Mouse (Mus musculus) kidney, postnatal 25 days (tissue): Measurements from ENCODE around the gene St6galnac3.

Experiments used
- DNase-seq, 2 experiments: peaks; one replicate each; pipeline ENCODE4 v3.0.0; 2021; ENCODE audit warnings: mixed read lengths in 2 of 2

The St6galnac3 gene

DNA sequence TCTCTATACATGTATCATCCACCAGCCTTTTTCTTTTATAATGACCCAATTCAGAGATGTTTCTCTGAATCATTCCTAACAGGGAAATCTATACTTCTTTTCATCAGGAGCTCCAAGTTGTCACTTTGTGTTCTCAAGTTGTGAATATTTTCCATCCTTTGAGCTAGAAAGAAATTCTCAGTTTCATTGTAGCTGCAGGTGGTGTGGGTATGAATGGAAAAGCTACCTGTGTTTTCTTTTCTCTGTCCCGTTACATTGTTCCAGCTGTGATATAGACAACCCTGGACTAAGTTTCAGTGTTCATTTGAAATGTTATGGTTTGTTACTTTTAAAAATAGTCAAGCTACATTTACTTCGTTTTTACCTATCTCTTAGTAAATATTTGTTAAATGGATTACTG, 534.2 kb downstream of the St6galnac3 start:
- no peak for DNase-seq

DNA sequence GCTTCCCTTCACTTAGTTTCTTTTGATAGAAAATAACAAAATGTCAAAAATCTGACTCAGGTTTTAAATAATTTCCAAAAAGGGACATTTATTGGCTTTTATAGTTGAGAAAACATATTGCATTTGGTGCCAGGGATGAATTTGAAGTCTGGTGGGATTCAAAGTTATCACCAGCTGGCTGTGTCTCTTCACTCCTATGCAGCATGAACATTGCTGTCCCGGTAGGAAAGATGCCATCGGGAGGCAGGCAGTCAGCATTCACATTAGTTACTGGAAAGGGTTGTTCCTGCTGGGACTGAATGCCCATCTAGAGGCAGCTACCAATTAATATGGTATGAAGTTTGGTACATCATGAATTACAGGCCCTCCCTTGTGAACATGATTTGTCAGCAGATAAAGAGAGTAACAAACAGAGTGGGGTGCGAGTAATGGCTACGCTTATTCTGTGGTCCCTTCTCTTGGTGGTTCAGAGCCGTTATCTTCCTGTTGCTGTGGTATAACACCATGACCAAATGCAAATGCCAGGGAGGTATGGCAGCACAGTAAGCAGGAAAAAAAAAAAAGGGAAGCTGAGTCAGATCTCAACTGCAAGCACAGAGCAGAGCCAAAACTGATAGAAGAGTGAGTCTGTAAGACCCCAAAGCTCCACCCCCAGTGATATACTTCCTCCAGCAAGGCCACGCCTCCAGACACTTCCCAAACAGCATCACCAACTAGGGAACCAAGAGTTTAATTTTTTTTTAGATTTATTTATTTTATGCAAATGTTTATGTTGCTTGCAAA, 535.1 kb downstream of the St6galnac3 start:
- no peak for DNase-seq

DNA sequence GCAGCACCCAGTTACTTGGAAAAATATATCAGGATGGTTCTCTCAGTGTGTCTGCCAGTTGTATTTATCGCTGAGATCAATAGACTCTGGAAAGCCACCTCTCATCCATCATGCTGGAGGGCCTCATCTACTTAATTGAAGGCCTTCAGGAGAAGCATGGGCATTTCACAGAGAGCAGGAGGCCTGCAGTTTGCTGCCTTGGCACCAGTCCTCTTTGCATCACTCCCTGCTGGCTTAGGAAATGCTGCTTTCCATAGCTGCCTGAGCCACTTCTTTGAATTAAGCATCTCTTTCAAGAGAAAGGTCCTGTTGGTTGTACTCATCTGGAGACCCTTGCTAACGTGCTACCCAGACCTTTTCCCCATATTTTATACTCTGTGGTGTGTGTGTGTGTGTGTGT, 536.8 kb downstream of the St6galnac3 start:
- no peak for DNase-seq

DNA sequence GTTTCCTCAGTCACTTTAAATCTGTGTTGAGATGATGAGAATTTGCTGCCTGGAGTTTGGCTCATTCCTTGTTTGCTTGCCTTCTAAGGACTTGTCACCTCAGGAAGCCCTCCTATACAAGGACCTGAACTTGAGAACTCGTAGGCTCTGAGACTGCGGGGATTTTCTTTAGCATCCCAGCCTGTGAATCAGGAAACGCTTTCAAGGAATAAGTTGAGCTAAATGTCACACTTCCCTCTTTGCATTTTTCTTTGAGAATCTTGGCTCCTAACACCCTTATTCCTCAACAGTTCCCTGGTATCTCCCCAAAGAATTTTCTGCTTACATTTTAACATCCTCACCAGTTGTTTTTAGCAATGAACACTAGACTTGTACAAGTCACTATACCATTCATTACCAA, 539.9 kb downstream of the St6galnac3 start:
- no peak for DNase-seq

DNA sequence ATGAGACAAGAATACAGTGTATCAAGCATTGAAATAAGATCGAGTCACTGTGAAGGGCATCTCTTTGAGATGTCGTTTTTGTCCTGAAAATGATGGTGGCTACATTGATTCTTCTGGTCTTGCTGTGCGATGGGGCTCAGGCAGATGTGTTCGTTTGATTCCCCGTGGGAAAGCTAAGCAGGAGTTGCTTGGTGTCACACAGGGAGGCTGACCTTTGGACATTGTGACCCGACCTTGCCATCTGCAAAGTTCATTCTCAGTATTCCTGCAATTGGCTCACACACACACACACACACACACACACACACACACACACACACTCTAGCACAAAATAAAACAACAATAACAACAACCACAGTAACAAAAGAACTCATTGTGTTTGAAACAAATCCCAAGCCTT, 543.7 kb downstream of the St6galnac3 start:
- no peak for DNase-seq

DNA sequence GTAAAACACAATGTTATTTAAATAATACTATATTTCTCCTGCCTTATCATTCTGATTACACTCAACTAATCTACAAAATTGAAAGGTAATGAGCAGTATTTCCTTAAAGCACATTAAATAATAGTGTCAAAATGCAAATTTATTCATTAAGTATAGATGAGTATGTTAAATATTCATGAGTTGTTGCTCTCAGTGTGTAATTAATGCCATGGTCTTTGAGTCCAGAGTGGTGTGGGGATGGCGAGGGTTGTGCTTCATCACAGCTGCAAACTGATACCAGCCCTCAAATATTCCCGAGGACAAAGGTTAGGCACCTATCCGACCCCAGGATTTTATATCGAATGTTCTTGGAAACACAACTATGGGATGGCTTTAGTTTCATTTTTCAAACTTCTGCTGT, 548.2 kb downstream of the St6galnac3 start:
- DNase-seq = no peak

DNA sequence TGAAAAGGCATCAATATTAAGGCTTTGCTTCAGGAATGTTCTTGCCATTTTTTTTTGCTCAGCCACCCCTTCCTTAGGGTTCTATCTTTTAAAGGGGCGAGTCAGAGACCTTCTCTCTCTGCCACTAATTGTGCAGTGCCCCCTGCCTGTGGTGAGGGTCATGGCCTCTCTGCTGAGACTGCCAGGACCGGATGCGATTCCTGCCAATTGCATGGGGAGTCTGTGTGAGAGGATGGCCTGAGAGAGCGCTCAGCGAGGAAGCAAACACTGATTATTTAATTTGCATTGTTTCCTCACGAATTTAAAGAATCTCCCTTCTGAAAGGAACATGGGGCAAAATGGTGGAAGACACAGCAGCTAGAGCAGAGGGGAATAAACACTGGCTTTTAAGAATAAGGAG, 548.6 kb downstream of the St6galnac3 start:
- DNase-seq = no peak

DNA sequence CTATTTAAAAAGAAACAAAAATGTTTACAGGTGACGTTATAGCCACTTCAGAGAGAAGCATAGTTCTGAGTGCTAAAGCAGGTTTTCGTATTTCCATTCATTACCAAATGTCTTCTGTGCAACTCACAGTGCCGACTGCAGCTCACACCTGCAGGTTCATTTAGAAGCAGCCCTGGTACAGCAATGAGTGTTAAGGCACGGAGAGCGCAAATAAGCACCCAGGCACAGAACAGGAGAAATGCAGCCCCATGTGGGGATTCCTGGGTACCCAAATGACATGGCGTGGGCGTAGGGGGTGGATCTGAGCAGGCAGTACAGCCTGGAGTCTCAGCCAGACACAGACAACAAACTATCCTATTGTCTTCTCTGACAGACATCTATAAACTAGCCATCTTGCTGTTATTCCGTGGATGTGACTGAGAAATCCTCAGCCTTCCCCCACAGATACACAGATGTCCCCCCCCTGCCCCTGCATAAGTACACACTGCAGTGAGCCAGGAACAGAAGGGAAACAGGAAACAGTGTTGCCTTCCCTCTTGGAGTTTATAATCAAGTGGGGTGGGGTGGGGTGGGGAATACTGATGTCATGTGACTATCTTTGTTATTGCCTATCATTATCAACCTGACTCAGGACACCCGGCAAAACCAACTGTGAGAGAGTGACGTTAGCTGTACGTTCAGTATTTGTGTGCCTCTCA, 550.5 kb downstream of the St6galnac3 start:
- no peak for DNase-seq

DNA sequence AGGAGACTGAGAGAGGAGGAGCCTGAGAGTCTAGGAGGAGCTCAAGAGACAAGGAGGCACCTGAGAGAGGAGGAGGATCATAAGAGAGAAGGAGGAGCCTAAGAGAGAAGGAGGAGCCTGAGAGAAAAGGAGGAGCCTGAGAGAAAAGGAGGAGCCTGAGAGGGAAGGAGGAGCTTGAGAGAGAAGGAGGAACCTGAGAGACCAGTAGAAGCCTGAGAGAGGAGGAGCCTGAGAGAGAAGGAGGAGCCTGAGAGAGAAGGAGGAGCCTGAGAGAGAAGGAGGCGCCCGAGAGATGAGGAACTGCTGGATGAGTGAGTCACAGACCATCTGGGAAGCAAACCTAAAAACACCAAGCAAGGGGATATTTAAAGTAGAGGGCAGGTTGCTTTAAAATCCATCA, 551.4 kb downstream of the St6galnac3 start:
- DNase-seq = no peak

DNA sequence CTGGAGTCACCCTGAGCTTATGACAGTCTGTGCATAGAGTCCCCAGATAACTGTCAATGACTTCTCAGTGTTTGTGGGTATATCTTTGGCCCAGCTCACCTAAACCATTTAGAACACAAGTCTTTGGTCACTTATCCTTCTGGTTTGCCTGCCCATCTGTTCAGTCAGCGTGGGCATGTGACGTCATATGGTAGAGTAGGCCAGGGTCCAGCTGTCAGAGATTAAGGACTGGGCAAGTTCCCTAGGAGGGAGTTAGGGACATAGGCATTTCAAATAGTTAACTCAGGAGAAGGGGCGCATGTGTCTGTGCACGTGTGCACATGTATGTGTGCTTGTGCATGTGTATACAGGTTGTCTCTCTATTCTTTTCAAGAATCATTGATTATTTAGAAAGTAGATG, 554.8 kb downstream of the St6galnac3 start:
- no peak for DNase-seq

DNA sequence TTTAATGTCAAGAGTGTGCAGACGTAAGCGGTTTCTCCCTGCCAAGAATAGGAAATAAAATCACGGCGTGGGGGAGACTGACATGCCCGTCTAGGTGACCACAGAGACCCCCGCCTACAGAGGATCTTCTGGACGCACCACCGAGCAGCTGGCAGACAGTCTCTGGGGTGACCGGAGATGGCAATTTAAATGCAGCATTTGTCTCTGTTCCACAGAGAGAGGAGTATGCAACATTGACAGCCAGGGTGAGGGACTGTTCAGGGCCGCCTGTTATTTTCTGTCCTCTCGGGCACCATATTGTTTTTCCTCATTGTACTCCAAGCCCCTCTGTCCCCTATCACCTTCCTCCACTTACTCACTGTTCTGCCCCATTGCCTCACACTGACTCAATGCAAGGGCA, 555.2 kb downstream of the St6galnac3 start:
- DNase-seq = no peak

DNA sequence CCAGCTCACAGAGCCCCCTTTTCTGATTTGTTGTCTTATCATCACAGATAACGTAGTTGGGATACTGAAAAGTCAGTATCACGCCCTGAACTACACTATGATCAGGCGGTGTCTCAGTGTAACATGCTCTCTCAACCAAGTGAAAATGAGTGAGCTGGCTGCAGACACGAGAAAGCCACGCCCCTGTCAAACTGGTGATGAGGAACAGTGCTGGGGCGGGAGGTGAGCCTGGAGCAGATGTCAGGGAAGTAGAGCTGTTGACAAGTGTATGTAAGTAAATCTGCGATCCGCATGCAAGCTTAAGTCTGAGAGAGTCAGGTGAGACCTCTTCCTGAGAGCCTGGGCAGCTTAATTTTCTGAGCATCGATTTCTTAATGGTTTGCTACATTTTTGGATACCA, 563.3 kb downstream of the St6galnac3 start:
- no peak for DNase-seq

DNA sequence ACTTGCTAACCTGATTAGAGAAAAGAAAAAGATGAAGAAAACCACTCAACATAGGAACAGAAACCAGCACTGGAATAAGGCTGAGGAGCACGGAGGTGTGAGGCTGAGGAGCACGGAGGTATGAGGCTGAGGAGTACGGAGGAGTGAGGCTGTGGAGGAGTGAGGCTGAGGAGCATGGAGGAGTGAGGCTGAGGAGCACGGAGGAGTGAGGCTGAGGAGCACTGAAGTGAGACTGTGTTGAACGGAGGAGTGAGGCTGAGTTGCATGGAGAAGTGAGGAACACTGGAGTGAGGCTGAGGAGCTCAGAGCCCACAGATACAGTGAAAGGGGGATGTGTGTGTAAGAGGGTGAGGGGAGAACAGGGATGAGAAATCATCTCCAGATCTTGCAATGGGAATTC, 564.3 kb downstream of the St6galnac3 start:
- DNase-seq = no peak

DNA sequence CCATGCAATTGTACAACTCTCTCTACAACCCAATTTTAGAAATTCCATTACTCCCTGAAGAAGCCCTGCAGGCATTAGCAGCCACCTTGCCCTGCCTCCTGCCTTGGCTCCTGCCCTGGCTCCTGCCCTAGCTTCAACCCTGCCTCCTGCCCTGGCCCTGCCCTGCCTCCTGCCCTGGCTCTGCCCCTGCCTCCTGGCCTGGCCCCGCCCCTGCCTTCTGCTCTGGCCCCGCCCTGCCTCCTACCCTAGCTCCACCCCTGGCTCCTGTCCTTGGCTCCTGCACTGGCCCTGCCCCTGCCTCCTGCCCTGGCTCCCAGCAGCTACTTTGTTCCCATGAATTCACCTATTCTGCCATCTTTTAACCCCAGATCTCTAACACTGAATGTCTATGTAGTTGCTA, 576.1 kb downstream of the St6galnac3 start:
- DNase-seq = peak; percentile 74 to 87
